Mouse (Mus musculus): ENCODE measurements at regions not wholly inside any gene's neighbourhood (a gene's known extent, or its start where the extent isn't known, plus 50 kb on each side); places are given as distances from the start of the nearest gene placed in this dataset.
"Not testable (repeated sequence)": the region's sequence is repeated elsewhere in the genome, so short reads cannot be mapped to it uniquely, and the experiment has no call there.

- intact Hi-C loops (cut with DNase I): no loop called here
- DNase-seq (ENCODE audit: low spot score): no peak
Measured at GRCm38 (mm10) chrX:70871209-70871608, 178.8 kb upstream of the Mamld1 start.

GRCm38 (mm10) chrX:70881326-70881725 lies 168.7 kb upstream of the Mamld1 start:
- intact Hi-C loops (cut with DNase I): no loop called here
- DNase-seq (ENCODE audit: low spot score): no peak

GRCm38 (mm10) chrX:70883461-70883860 lies 166.6 kb upstream of the Mamld1 start:
- no peak for DNase-seq (ENCODE audit: low spot score)
- intact Hi-C loops (cut with DNase I): no loop called here

- intact Hi-C loops (cut with DNase I): loop anchor here (10.0 kb wide), 1 partner anchor 80 kb away; no protein-coding TSS in a partner anchor
- no peak for DNase-seq (ENCODE audit: low spot score)
Measured at GRCm38 (mm10) chrX:70894517-70894916, 155.5 kb upstream of the Mamld1 start.

GRCm38 (mm10) chrX:70895554-70895953 lies 154.5 kb upstream of the Mamld1 start:
- intact Hi-C loops (cut with DNase I): loop anchor here (10.0 kb wide), 1 partner anchor 81 kb away; no protein-coding TSS in a partner anchor

GRCm38 (mm10) chrX:70897110-70897721 lies 152.8 kb upstream of the Mamld1 start:
- no peak for DNase-seq (ENCODE audit: low spot score)
- intact Hi-C loops (cut with DNase I): loop anchor here (10.0 kb wide), 1 partner anchor 82 kb away; no protein-coding TSS in a partner anchor

More at GRCm38 (mm10) chrX:70895554-70895953, 154.5 kb upstream of the Mamld1 start:
- DNase-seq (ENCODE audit: low spot score): no peak

- DNase-seq (ENCODE audit: low spot score): not testable (repeated sequence)
- intact Hi-C loops (cut with DNase I): loop anchor here (10.0 kb wide), 1 partner anchor 84 kb away; no protein-coding TSS in a partner anchor
Measured at GRCm38 (mm10) chrX:70898836-70899235, 151.2 kb upstream of the Mamld1 start.

- intact Hi-C loops (cut with DNase I): loop anchor here (10.0 kb wide), 1 partner anchor 85 kb away; no protein-coding TSS in a partner anchor
Measured at GRCm38 (mm10) chrX:70899720-70900479, 150.2 kb upstream of the Mamld1 start.

GRCm38 (mm10) chrX:70925646-70926045 lies 124.4 kb upstream of the Mamld1 start:
- DNase-seq (ENCODE audit: low spot score): no peak
- intact Hi-C loops (cut with DNase I): no loop called here

More at GRCm38 (mm10) chrX:70899720-70900479, 150.2 kb upstream of the Mamld1 start:
- no peak for DNase-seq (ENCODE audit: low spot score)

- no peak for DNase-seq (ENCODE audit: low spot score)
- intact Hi-C loops (cut with DNase I): no loop called here
Measured at GRCm38 (mm10) chrX:70931944-70932343, 118.1 kb upstream of the Mamld1 start.

GRCm38 (mm10) chrX:70945382-70945781 lies 104.7 kb upstream of the Mamld1 start:
- intact Hi-C loops (cut with DNase I): no loop called here
- DNase-seq (ENCODE audit: low spot score): no peak

GRCm38 (mm10) chrX:70946052-70946451 lies 104.0 kb upstream of the Mamld1 start:
- DNase-seq (ENCODE audit: low spot score): no peak
- intact Hi-C loops (cut with DNase I): no loop called here

- DNase-seq (ENCODE audit: low spot score): no peak
- intact Hi-C loops (cut with DNase I): no loop called here
Measured at GRCm38 (mm10) chrX:70949232-70949631, 100.8 kb upstream of the Mamld1 start.

GRCm38 (mm10) chrX:70953022-70953421 lies 97.0 kb upstream of the Mamld1 start:
- intact Hi-C loops (cut with DNase I): no loop called here
- DNase-seq (ENCODE audit: low spot score): no peak

Measured in heart, postnatal 25 days (tissue).